Mouse (Mus musculus) left cerebral cortex, adult 6 months (tissue): ENCODE measurements around the gene Retnlg. TPM values are rescaled to one million over a fixed set of nuclear protein-coding genes. Genes with fewer than 3 reads are reported as not detected.

ENCODE experiments used
- long read RNA-seq, 2 experiments: library from polyadenylated mRNA; unstranded; transcript quantifications; one replicate each; pipeline ENCODE4 v2.0.0; 2019 to 2020
- polyA plus RNA-seq: library from polyadenylated mRNA; unstranded; fragments of <200 nt; fragmentation: Nextera tagmentation; gene quantifications from 2 replicates; pipeline ENCODE4 v1.2.3, GENCODE M21; 2021

Retnlg gene
- polyA plus RNA-seq, result 0.36 TPM in 1 of 2 replicates, not detected in the other
- long read RNA-seq, experiment 1, result 0 reads
- long read RNA-seq, experiment 2, result 0 reads

GRCm38 (mm10) chr16:48872321-48872720 is at the start of gene Retnlg:
Gene Retnlg (plus strand): TSS chr16:48872621.

GRCm38 (mm10) chr16:48842266-48842665 is 30.2 kb upstream of the Retnlg start, which contains the start of gene Retnla:
Gene Retnla (plus strand): TSS chr16:48842551.

Other genes starting within 250 kb of the Retnlg start
- gene Trat1, start 100.6 kb upstream of the Retnlg start, polyA plus RNA-seq, result 0.45 TPM in 1 of 2 replicates, not detected in the other
- not detected in 2 replicates for gene Retnlb, start 55.8 kb upstream of the Retnlg start, polyA plus RNA-seq
- gene Retnla, start 30.1 kb upstream of the Retnlg start, polyA plus RNA-seq, result not detected in 2 replicates
- 15.5 and 23.2 TPM in 2 replicates for gene Dzip3, start 121.5 kb downstream of the Retnlg start, polyA plus RNA-seq
- gene Cip2a, start 121.6 kb downstream of the Retnlg start, polyA plus RNA-seq, result 0.55 and 0.58 TPM in 2 replicates
- 0.49 and 0.60 TPM in 2 replicates for gene Myh15, start 184.9 kb downstream of the Retnlg start, polyA plus RNA-seq